Mouse (Mus musculus) kidney, embryonic 14.5 days (tissue): ENCODE measurements around the gene Mllt1. TPM values are rescaled to one million over a fixed set of nuclear protein-coding genes. Genes with fewer than 3 reads are reported as not detected.

Source experiments
- ATAC-seq: fragments of 200-750 bp; cut with Nextera tagmentation; 2 replicates; pipeline ENCODE4 v1.8.0; 2017; ENCODE audit warnings: moderate number of reproducible peaks, mild to moderate bottlenecking, moderate TSS enrichment, moderate library complexity; ENCODE audit not compliant: low FRiP score, low TSS enrichment
- H3K27ac ChIP-seq: fragments of 300-500 bp; sonication (generic); 2 replicates; pipeline ENCODE4 v1.5.1; 2014; ENCODE audit warnings: low read depth, mild to moderate bottlenecking, low read length, moderate library complexity, mixed read lengths
- H3K27me3 ChIP-seq: fragments of 300-500 bp; sonication (generic); 2 replicates; pipeline ENCODE4 v1.6.1; 2014; ENCODE audit warnings: mild to moderate bottlenecking, low read length; ENCODE audit not compliant: control insufficient read depth, insufficient read depth
- H3K36me3 ChIP-seq: fragments of 300-500 bp; sonication (generic); 2 replicates; pipeline ENCODE4 v1.6.1; 2014; ENCODE audit warnings: low read length, mixed read lengths; ENCODE audit not compliant: control insufficient read depth, insufficient read depth
- H3K4me1 ChIP-seq: fragments of 300-500 bp; sonication (generic); 2 replicates; pipeline ENCODE4 v1.6.1; 2014; ENCODE audit warnings: low read length, mixed read lengths; ENCODE audit not compliant: control insufficient read depth, insufficient read depth
- H3K4me2 ChIP-seq: fragments of 300-500 bp; sonication (generic); replicated peaks from 2 replicates; pipeline ENCODE4 v1.6.1; 2014; ENCODE audit warnings: low read depth, mild to moderate bottlenecking, low read length
- H3K4me3 ChIP-seq: fragments of 300-500 bp; sonication (generic); 2 replicates; pipeline ENCODE4 v1.5.1; 2014; ENCODE audit warnings: mild to moderate bottlenecking, low read length
- H3K9ac ChIP-seq: fragments of 300-500 bp; sonication (generic); 2 replicates; pipeline ENCODE4 v1.6.1; 2014; ENCODE audit warnings: low read depth, mild to moderate bottlenecking, low read length, moderate library complexity
- H3K9me3 ChIP-seq: fragments of 300-500 bp; sonication (generic); 2 replicates; pipeline ENCODE4 v1.6.1; 2016; ENCODE audit warnings: low read length; ENCODE audit not compliant: control insufficient read depth
- WGBS: fragments of 180-500 bp; shearing (Covaris S2); extraction: QIAGEN DNeasy Blood & Tissue Kit; methylation state at CpG from one replicate; pipeline ENCODE4 v1.1.7; 2014; 5-methylcytosine and 5-hydroxymethylcytosine counted together
- polyA plus RNA-seq: library from polyadenylated mRNA; unstranded; fragments of >200 nt; fragmentation: Nextera tagmentation; extraction: Ambion mirVana; gene quantifications from 2 replicates; pipeline ENCODE4 v1.2.1, GENCODE M21; 2014

The Mllt1 gene
- polyA plus RNA-seq, 1 experiment from 2014 or later, result 35.8 TPM

DNA sequence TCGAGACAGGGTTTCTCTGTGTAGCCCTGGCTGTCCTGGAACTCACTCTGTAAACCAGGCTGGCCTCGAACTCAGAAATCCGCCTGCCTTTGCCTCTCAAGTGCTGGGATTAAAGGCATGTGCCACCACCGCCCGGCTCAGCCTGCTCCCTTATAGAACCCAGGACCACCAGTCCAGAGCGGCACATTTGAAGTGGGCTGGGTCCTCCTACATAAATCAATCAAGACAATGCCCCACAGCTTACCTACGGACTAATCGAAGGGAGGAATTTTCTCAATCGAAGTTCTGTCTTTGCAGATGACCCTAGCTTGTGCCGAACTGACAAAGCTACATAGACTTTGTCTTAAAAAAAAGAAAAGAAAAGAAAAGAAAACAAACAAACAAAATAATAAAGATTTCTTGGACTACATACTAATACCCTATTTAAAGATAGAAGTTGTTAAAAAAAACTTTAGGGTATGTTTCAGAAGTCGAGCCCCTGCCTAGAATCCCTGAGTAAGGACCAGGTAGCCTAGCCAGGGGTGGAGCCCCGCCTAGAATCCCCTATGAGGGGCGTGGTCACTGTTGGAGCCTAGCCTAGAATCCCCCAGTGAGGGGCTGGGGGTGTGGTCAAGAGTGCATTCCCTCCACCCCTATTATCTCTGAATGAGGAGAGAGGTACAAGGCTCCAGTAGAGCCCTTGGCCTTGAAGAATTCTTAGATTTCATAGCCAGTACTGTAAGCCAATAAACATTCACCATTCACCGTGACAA is 38.9 kb upstream of the Mllt1 start:
- ATAC-seq, result no peak
- Histone ChIP-seq H3K27ac (no peak overlapping the region), H3K4me2 (no peak overlapping the region), H3K4me3 (no peak overlapping the region), H3K4me1 (no peaks in the 10 kb centered on the region), H3K27me3 (no peaks in the 10 kb centered on the region), H3K9ac (no peak overlapping the region), H3K9me3 (no peaks in the 10 kb centered on the region), H3K36me3 (no peaks in the 10 kb centered on the region)
- WGBS, result 62% methylated on average over 13 of the region's 14 CpGs

DNA sequence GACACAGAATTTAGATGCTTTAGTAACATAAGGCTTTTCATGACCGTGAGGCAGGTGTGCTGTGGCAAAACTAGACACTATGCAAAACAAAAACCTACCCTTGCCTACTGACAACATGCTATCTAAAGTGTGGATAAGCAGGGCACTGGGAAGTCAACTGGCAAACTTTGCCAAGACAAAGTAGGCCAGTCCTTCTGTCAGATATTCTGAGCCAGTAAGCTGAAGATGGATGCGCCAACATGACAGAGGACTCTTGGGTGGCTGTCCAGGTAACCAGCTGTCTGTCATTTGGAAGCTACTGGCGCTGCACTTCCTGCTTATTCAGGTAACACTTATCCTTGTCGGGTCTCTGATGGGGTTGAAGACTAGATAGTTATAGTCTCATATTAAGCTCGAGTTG is 34.9 kb upstream of the Mllt1 start:
- Histone ChIP-seq H3K36me3 (no peaks in the 10 kb centered on the region), H3K27me3 (0 out of 2 replicates have a peak, but pooled peaks cover 3% of the 10 kb centered on the region), H3K4me2 (no peak overlapping the region), H3K4me3 (no peak overlapping the region), H3K9me3 (no peaks in the 10 kb centered on the region), H3K4me1 (no peaks in the 10 kb centered on the region), H3K27ac (no peak overlapping the region), H3K9ac (no peak overlapping the region)
- 72% methylated on average over 5 of the region's 5 CpGs for WGBS
- ATAC-seq, result no peak

GRCm38 (mm10) chr17:56969321-56969720 is 34.1 kb upstream of the Mllt1 start:
- Histone ChIP-seq H3K9ac (no peak overlapping the region), H3K9me3 (no peaks in the 10 kb centered on the region), H3K4me3 (no peak overlapping the region), H3K27ac (no peak overlapping the region), H3K27me3 (0 out of 2 replicates have a peak, but pooled peaks cover 3% of the 10 kb centered on the region), H3K36me3 (no peaks in the 10 kb centered on the region), H3K4me1 (no peaks in the 10 kb centered on the region), H3K4me2 (no peak overlapping the region)
- WGBS, result 63% methylated on average over 3 of the region's 3 CpGs
- no peak for ATAC-seq

GRCm38 (mm10) chr17:56963646-56964045 is 28.4 kb upstream of the Mllt1 start:
- Histone ChIP-seq H3K4me1 (no peaks in the 10 kb centered on the region), H3K4me3 (no peak overlapping the region), H3K36me3 (no peaks in the 10 kb centered on the region), H3K27ac (no peak overlapping the region), H3K27me3 (0 out of 2 replicates have a peak, but pooled peaks cover 3% of the 10 kb centered on the region), H3K4me2 (no peak overlapping the region), H3K9me3 (peaks cover 2% of the 10 kb centered on the region; the same call in 1 of the 2 replicates), H3K9ac (no peak overlapping the region)
- ATAC-seq, result no peak
- WGBS, result 81% methylated on average over 6 of the region's 6 CpGs

DNA sequence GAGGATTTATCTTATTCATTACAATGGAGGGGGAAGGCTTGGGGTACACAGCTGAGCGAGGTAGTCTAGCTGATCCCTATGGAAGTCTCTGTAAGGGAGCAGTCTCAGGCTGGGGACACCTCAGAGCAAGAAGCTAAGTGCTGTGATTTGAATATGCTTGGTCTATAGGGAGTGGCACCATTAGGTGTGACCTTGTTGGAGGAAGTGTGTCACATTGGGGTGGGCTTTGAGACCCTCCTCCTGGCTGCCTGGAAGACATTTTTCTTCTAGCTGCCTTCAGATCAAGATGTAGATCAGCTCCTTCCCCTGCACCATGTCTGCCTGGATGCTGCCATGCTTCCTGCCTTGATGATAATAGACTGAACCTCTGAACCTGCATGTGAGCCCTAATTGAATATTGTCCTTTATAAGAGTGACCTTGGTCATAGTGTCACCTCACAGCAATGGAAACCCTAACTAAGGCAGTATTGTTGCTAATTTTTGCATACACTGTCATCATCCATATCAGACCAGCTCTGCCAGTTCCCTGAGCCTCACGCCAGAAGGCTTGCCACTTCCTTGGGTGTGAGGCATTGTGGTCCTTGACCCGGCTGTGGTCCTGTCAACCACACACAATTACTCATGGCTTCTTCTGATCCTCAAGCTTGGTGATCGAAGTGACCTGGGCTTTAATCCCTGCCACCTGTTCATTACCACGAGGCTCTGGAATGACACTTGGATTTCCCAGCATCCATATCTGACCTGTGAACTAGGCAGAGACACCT is 27.6 kb upstream of the Mllt1 start:
- no peak overlapping the region for H3K4me2 ChIP-seq
- no peak overlapping the region for H3K9ac ChIP-seq
- 81% methylated on average over 5 of the region's 5 CpGs for whole genome bisulfite sequencing
- no peaks in the 10 kb centered on the region for H3K27me3 ChIP-seq
- no peak for ATAC-seq
- H3K36me3 ChIP-seq, result no peaks in the 10 kb centered on the region
- H3K9me3 ChIP-seq, result peaks cover 2% of the 10 kb centered on the region; the same call in 1 of the 2 replicates
- no peaks in the 10 kb centered on the region for H3K4me1 ChIP-seq
- H3K27ac ChIP-seq, result no peak overlapping the region
- no peak overlapping the region for H3K4me3 ChIP-seq

- Histone ChIP-seq H3K9ac (no peak overlapping the region), H3K36me3 (no peaks in the 10 kb centered on the region), H3K27me3 (no peaks in the 10 kb centered on the region), H3K27ac (no peak overlapping the region), H3K9me3 (peaks cover 2% of the 10 kb centered on the region; the same call in 1 of the 2 replicates), H3K4me1 (no peaks in the 10 kb centered on the region), H3K4me3 (no peak overlapping the region), H3K4me2 (no peak overlapping the region)
- ATAC-seq, result no peak
- WGBS, result 88% methylated on average over 4 of the region's 4 CpGs
Observed at GRCm38 (mm10) chr17:56961880-56962279, 26.7 kb upstream of the Mllt1 start.

DNA sequence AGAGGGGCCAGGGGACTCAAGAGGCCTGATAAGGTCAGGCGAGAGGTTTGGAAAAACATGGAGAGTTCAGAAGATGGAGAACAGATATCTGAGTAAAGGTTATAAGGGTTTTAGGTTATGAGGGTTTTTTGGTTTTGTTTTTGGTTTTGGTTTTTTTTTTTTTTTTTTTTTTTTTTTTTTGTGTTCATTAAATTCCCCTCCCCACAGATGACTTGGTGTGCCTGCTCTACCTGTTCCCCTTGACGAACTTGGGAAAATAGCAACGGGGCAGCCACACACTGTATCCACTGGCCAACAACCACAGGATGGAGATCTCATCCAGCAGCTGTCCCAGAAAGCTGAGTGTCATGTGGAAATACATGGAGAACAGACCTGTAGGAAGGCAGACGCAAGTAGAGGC is 23.5 kb upstream of the Mllt1 start:
- H3K4me3 ChIP-seq, result no peak overlapping the region
- no peaks in the 10 kb centered on the region for H3K27me3 ChIP-seq
- ATAC-seq, result no peak
- H3K27ac ChIP-seq, result no peak overlapping the region
- H3K9me3 ChIP-seq, result peaks cover 2% of the 10 kb centered on the region; the same call in 1 of the 2 replicates
- no peak overlapping the region for H3K9ac ChIP-seq
- no peaks in the 10 kb centered on the region for H3K4me1 ChIP-seq
- H3K36me3 ChIP-seq, result no peaks in the 10 kb centered on the region
- H3K4me2 ChIP-seq, result no peak overlapping the region
- WGBS, result 84% methylated on average over 4 of the region's 4 CpGs

GRCm38 (mm10) chr17:56957763-56958429 is 22.7 kb upstream of the Mllt1 start:
- Histone ChIP-seq H3K4me1 (no peaks in the 10 kb centered on the region), H3K27me3 (no peaks in the 10 kb centered on the region), H3K9me3 (peaks cover 2% of the 10 kb centered on the region; the same call in 1 of the 2 replicates), H3K4me2 (no peak overlapping the region), H3K9ac (no peak overlapping the region), H3K36me3 (no peaks in the 10 kb centered on the region), H3K4me3 (no peak overlapping the region), H3K27ac (no peak overlapping the region)
- WGBS, result 33% methylated on average over 11 of the region's 11 CpGs
- peak; percentile 66; the same call in 1 of the 2 replicates for ATAC-seq
